Mouse (Mus musculus): Measurements from ENCODE around the gene Nfatc2. TPM values are rescaled to one million over a fixed set of nuclear protein-coding genes. Genes with fewer than 3 reads are reported as not detected.

The Nfatc2 gene
- total and polyA plus RNA-seq, 2 experiments from 2014 or later = 7.3 to 7.4 TPM

DNA sequence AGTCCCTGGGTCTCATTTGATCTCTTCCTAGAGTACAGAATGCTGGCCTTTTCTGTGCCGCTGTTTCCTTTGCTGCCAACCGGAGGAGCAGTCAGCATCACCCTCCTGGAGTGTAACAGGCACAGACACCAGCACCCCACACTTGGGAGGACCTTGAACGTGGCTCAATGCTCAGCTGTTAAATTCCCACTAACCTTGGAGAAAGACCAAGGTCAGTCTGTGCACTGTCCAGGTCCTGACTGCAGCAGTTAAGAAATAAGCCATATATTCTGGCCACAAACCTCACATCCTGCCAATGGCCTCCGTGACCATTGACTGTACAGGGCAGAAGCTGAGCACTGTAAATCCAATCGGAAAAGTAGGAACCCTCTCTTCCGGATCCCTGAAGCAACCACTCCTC lies 7.8 kb downstream of the Nfatc2 start:
- 79% methylated on average over 6 of the region's 6 CpGs for WGBS
- Histone ChIP-seq H3K36me3 (replicated peaks; ENCODE audit: control insufficient read depth, insufficient read depth, low read length) (no peaks in the 10 kb centered on the region), H3K4me1 (ENCODE audit: control insufficient read depth, insufficient read depth) (peaks cover 8% of the 10 kb centered on the region; the same call in 1 of the 2 replicates), H3K4me2 (ENCODE audit: low read depth, low read length) (no peak overlapping the region), H3K27me3 (ENCODE audit: control insufficient read depth, insufficient read depth, low read length) (no peaks in the 10 kb centered on the region), H3K27ac (ENCODE audit: low read depth) (no peak overlapping the region), H3K9ac (replicated peaks; ENCODE audit: low read depth, low read length) (no peak overlapping the region), H3K9me3 (replicated peaks; ENCODE audit: control insufficient read depth, low read length) (no peaks in the 10 kb centered on the region), H3K4me3 (ENCODE audit: low read depth, low read length) (no peak overlapping the region)
- TF ChIP-seq EP300 (IDR thresholded peaks at IDR 0.05; ENCODE audit: low read depth) (no peak), CTCF (IDR thresholded peaks at IDR 0.05; ENCODE audit: low read depth) (no peak)
- DNase-seq (ENCODE audit: low spot score) (no peak), ATAC-seq (ENCODE audit: insufficient read depth, low read depth) (no peak)

DNA sequence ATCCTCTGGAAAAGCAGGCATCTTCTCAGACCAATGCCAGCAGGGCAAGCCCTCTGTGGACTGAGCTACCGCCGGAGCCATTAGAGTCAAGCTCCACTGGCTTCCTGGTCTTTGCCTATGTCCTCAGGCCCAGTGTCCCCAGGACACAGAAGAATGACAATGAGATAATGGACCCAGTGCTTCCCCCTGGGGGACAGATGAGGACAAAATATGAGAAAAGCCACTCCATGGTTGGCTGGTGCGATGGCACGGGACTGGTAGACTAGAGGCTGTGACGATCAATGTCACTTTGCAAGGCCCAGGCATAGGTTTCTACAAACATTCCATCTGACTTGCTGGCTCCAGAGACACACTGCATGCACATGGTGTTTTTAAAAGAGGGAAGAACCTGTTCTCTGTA lies 8.5 kb downstream of the Nfatc2 start:
- H3K27me3 ChIP-seq (ENCODE audit: control insufficient read depth, insufficient read depth, low read length) = no peaks in the 10 kb centered on the region
- H3K4me3 ChIP-seq (ENCODE audit: low read depth, low read length) = no peak overlapping the region
- H3K36me3 ChIP-seq (replicated peaks; ENCODE audit: control insufficient read depth, insufficient read depth, low read length) = no peaks in the 10 kb centered on the region

DNA sequence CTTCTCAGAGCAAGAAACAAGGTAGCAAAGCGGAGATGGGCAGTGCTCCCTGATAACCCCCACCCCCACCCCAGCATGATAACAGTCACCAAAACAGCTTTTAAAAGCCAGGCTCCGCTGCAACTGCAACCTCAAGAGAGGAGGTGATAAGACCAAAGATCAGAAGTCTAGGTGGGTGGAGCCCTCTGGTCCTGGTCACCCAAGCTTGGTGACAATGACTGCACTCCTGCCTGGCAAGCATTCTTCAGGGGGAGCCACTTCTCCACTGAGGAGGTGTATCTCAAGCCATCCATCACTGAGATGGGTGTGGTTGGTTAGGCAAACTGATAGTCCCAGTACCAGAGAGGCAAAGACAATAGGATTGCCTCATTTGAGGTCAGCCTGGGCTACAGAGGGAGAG lies 10.4 kb downstream of the Nfatc2 start:
- Histone ChIP-seq H3K9me3 (replicated peaks; ENCODE audit: control insufficient read depth, low read length) (no peaks in the 10 kb centered on the region), H3K4me1 (ENCODE audit: control insufficient read depth, insufficient read depth) (peaks cover 21% of the 10 kb centered on the region), H3K27me3 (ENCODE audit: control insufficient read depth, insufficient read depth, low read length) (no peaks in the 10 kb centered on the region), H3K36me3 (replicated peaks; ENCODE audit: control insufficient read depth, insufficient read depth, low read length) (no peaks in the 10 kb centered on the region), H3K4me2 (ENCODE audit: low read depth, low read length) (no peak overlapping the region), H3K27ac (ENCODE audit: low read depth) (no peak overlapping the region), H3K9ac (replicated peaks; ENCODE audit: low read depth, low read length) (no peak overlapping the region), H3K4me3 (ENCODE audit: low read depth, low read length) (no peak overlapping the region)
- 58% methylated on average over 2 of the region's 2 CpGs for WGBS
- ATAC-seq (ENCODE audit: insufficient read depth, low read depth) (no peak), DNase-seq (ENCODE audit: low spot score) (no peak)
- TF ChIP-seq EP300 (IDR thresholded peaks at IDR 0.05; ENCODE audit: low read depth) (no peak), CTCF (IDR thresholded peaks at IDR 0.05; ENCODE audit: low read depth) (no peak)

More for the DNA sequence above, 8.5 kb downstream of the Nfatc2 start:
- H3K4me1 ChIP-seq (ENCODE audit: control insufficient read depth, insufficient read depth) = peaks cover 12% of the 10 kb centered on the region
- WGBS = 81% methylated on average over 5 of the region's 5 CpGs
- TF ChIP-seq EP300 (IDR thresholded peaks at IDR 0.05; ENCODE audit: low read depth) (no peak), CTCF (IDR thresholded peaks at IDR 0.05; ENCODE audit: low read depth) (peak; percentile 44)
- H3K9me3 ChIP-seq (replicated peaks; ENCODE audit: control insufficient read depth, low read length) = no peaks in the 10 kb centered on the region
- DNase-seq (ENCODE audit: low spot score) = no peak
- no peak overlapping the region for H3K9ac ChIP-seq (replicated peaks; ENCODE audit: low read depth, low read length)
- no peak for ATAC-seq (ENCODE audit: insufficient read depth, low read depth)
- H3K27ac ChIP-seq (ENCODE audit: low read depth) = no peak overlapping the region
- no peak overlapping the region for H3K4me2 ChIP-seq (ENCODE audit: low read depth, low read length)

DNA sequence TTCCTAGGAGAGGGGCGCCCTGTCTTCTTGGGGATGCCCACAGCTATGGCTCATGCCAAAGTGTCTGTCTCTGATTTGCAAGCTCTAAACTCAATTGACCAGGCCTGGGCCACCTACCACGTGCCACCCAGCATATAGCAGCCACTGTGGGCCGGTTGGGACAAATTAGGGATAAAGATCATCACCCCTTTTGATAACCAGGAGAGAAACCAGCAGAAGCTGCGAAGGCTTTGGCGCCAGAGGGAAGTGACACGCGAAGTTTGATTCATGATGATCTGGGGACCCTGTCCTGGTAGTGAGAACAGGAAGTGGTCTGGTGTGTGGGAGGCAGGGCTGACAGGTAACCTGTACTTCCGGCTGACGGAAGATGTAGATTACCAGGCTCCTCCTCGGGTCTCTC lies 10.9 kb downstream of the Nfatc2 start:
- H3K36me3 ChIP-seq (replicated peaks; ENCODE audit: control insufficient read depth, insufficient read depth, low read length) = no peaks in the 10 kb centered on the region
- H3K9ac ChIP-seq (replicated peaks; ENCODE audit: low read depth, low read length) = no peak overlapping the region
- H3K9me3 ChIP-seq (replicated peaks; ENCODE audit: control insufficient read depth, low read length) = no peaks in the 10 kb centered on the region
- DNase-seq (ENCODE audit: low spot score) (no peak), ATAC-seq (ENCODE audit: insufficient read depth, low read depth) (no peak)
- TF ChIP-seq CTCF (IDR thresholded peaks at IDR 0.05; ENCODE audit: low read depth) (no peak), EP300 (IDR thresholded peaks at IDR 0.05; ENCODE audit: low read depth) (no peak)
- peak overlapping the region; percentile 63 for H3K4me2 ChIP-seq (ENCODE audit: low read depth, low read length)
- H3K4me3 ChIP-seq (ENCODE audit: low read depth, low read length) = peak overlapping the region; percentile 54
- H3K27me3 ChIP-seq (ENCODE audit: control insufficient read depth, insufficient read depth, low read length) = no peaks in the 10 kb centered on the region
- WGBS = 37% methylated on average over 10 of the region's 10 CpGs
- H3K27ac ChIP-seq (ENCODE audit: low read depth) = peak overlapping the region; percentile 94; the same call in 1 of the 2 replicates
- peaks cover 27% of the 10 kb centered on the region for H3K4me1 ChIP-seq (ENCODE audit: control insufficient read depth, insufficient read depth)

DNA sequence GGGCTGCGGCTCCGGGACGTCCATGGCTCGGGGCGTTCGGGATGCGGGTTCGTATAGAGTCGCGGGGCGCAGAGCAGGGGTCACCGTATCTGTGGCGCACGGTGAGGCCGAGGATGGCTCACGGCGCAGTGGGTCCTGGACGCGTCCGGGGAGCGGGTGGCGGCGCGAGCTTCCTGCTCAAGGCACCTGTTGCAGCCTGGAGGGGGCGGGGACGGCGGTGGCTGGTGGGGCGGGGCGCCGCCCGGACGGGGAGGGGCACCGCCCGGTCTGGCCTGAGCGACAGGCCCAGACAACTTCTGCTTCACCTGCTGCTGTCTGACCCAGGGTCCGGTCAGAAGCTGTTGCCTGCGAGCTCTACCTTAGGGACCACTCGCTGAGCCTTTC lies 11.3 kb downstream of the Nfatc2 start:
- ATAC-seq (ENCODE audit: insufficient read depth, low read depth) = peak; percentile 45
- WGBS = 2% methylated on average over 36 of the region's 38 CpGs
- Histone ChIP-seq H3K27me3 (ENCODE audit: control insufficient read depth, insufficient read depth, low read length) (no peaks in the 10 kb centered on the region), H3K9ac (replicated peaks; ENCODE audit: low read depth, low read length) (peak overlapping the region; percentile 58), H3K4me1 (ENCODE audit: control insufficient read depth, insufficient read depth) (peaks cover 29% of the 10 kb centered on the region), H3K4me3 (ENCODE audit: low read depth, low read length) (peak overlapping the region; percentile 54), H3K27ac (ENCODE audit: low read depth) (peak overlapping the region; percentile 94), H3K4me2 (ENCODE audit: low read depth, low read length) (peak overlapping the region; percentile 63), H3K9me3 (replicated peaks; ENCODE audit: control insufficient read depth, low read length) (no peaks in the 10 kb centered on the region), H3K36me3 (replicated peaks; ENCODE audit: control insufficient read depth, insufficient read depth, low read length) (no peaks in the 10 kb centered on the region)
- no peak for TF ChIP-seq EP300 (IDR thresholded peaks at IDR 0.05; ENCODE audit: low read depth)
- TF ChIP-seq CTCF (IDR thresholded peaks at IDR 0.05; ENCODE audit: low read depth) = no peak
- DNase-seq (ENCODE audit: low spot score) = no peak

Measured in heart, postnatal 0 days (tissue).